Mouse (Mus musculus) left cerebral cortex, postnatal 10 days (tissue): ENCODE measurements at regions not wholly inside any gene's neighbourhood (a gene's known extent, or its start where the extent isn't known, plus 50 kb on each side); places are given as distances from the start of the nearest gene placed in this dataset.
"Not testable (repeated sequence)": the region's sequence is repeated elsewhere in the genome, so short reads cannot be mapped to it uniquely, and the experiment has no call there.

ENCODE experiments used
- DNase-seq, 2 experiments: peaks; one replicate each; pipeline ENCODE4 v3.0.0; 2021 to 2022; ENCODE audit warnings: low spot score in 2 of 2, mixed read lengths in 1 of 2; ENCODE audit errors: extremely low spot score in 1 of 2
- intact Hi-C: fragments of 180-260 bp; cut with DNase I; formaldehyde crosslinking; loops from one replicate; pipeline ENCODE4 v1.15.1; 2025

GRCm38 (mm10) chr4:81579389-81580110 is 136.9 kb upstream of the Mpdz start:
- no peak for DNase-seq
- intact Hi-C loops = no loop called here

- DNase-seq = no peak
- intact Hi-C loops = no loop called here
Observed at GRCm38 (mm10) chr4:81578981-81579380, 136.4 kb upstream of the Mpdz start.

- DNase-seq = no peak
- intact Hi-C loops = no loop called here
Observed at GRCm38 (mm10) chr4:81573771-81574170, 131.2 kb upstream of the Mpdz start.

GRCm38 (mm10) chr4:81570736-81571135 is 128.1 kb upstream of the Mpdz start:
- no peak for DNase-seq
- intact Hi-C loops = no loop called here

- intact Hi-C loops = loop anchor here (5.0 to 10.0 kb wide), 5 partner anchors 705 to 1365 kb away; no protein-coding TSS in a partner anchor
- no peak for DNase-seq
Observed at GRCm38 (mm10) chr4:81569531-81569930, 126.9 kb upstream of the Mpdz start.

- intact Hi-C loops = loop anchor here (5.0 to 10.0 kb wide), 5 partner anchors 704 to 1366 kb away; no protein-coding TSS in a partner anchor
- DNase-seq = no peak
Observed at GRCm38 (mm10) chr4:81568404-81568803, 125.8 kb upstream of the Mpdz start.

- intact Hi-C loops = loop anchor here (2.0 to 10.0 kb wide), 6 partner anchors 703 to 1367 kb away; no protein-coding TSS in a partner anchor
- peak; percentile 63 to 66 for DNase-seq
Observed at GRCm38 (mm10) chr4:81567928-81568327, 125.3 kb upstream of the Mpdz start.

- intact Hi-C loops = loop anchor here (2.0 to 10.0 kb wide), 6 partner anchors 702 to 1368 kb away; no protein-coding TSS in a partner anchor
- no peak for DNase-seq
Observed at GRCm38 (mm10) chr4:81566526-81566925, 123.9 kb upstream of the Mpdz start.

- intact Hi-C loops = loop anchor here (2.0 to 10.0 kb wide), 6 partner anchors 701 to 1369 kb away; no protein-coding TSS in a partner anchor
- DNase-seq = peak in 1 of 2 experiments; percentile 40
Observed at GRCm38 (mm10) chr4:81565422-81566395, 123.1 kb upstream of the Mpdz start.

- intact Hi-C loops = loop anchor here (10.0 kb wide), 3 partner anchors 700 to 1370 kb away; no protein-coding TSS in a partner anchor
- DNase-seq = no peak
Observed at GRCm38 (mm10) chr4:81564446-81564845, 121.8 kb upstream of the Mpdz start.

- peak; percentile 35 to 36 for DNase-seq
- intact Hi-C loops = loop anchor here (10.0 kb wide), 3 partner anchors 699 to 1371 kb away; no protein-coding TSS in a partner anchor
Observed at GRCm38 (mm10) chr4:81563574-81563973, 121.0 kb upstream of the Mpdz start.

GRCm38 (mm10) chr4:81561453-81561852 is 118.8 kb upstream of the Mpdz start:
- intact Hi-C loops = loop anchor here (10.0 kb wide), 3 partner anchors 697 to 1373 kb away; no protein-coding TSS in a partner anchor
- no peak for DNase-seq

GRCm38 (mm10) chr4:81550816-81551215 is 108.2 kb upstream of the Mpdz start:
- DNase-seq = no peak
- intact Hi-C loops = no loop called here

GRCm38 (mm10) chr4:81550256-81550655 is 107.6 kb upstream of the Mpdz start:
- no peak for DNase-seq
- intact Hi-C loops = no loop called here

- intact Hi-C loops = no loop called here
- no peak for DNase-seq
Observed at GRCm38 (mm10) chr4:81540496-81540895, 97.9 kb upstream of the Mpdz start.

- intact Hi-C loops = no loop called here
Observed at GRCm38 (mm10) chr4:81539551-81539950, 96.9 kb upstream of the Mpdz start.

GRCm38 (mm10) chr4:81536795-81537194 is 94.2 kb upstream of the Mpdz start:
- DNase-seq = no peak
- intact Hi-C loops = no loop called here

More at GRCm38 (mm10) chr4:81539551-81539950, 96.9 kb upstream of the Mpdz start:
- DNase-seq = no peak

GRCm38 (mm10) chr4:81530546-81530945 is 87.9 kb upstream of the Mpdz start:
- intact Hi-C loops = no loop called here
- DNase-seq = no peak

- intact Hi-C loops, DNase-seq: not testable (repeated sequence)
Observed at GRCm38 (mm10) chr4:81519151-81519550, 76.5 kb upstream of the Mpdz start.
